Mouse (Mus musculus) testis, adult 2 months (tissue): ENCODE measurements around the gene Gm9844. TPM values are rescaled to one million over a fixed set of nuclear protein-coding genes. Genes with fewer than 3 reads are reported as not detected.
A peak's percentile ranks its signal among the peaks of the same experiment; 100 is the strongest.
"Not testable (repeated sequence)": the region's sequence is repeated elsewhere in the genome, so short reads cannot be mapped to it uniquely, and the experiment has no call there.

Experiments
- H3K27ac ChIP-seq: fragments of 200-500 bp; 2 replicates; pipeline ENCODE4 v1.5.1; 2012; ENCODE audit warnings: low read depth, low read length; ENCODE audit not compliant: control insufficient read depth, insufficient read depth
- H3K27me3 ChIP-seq: fragments of 200-500 bp; 2 replicates; pipeline ENCODE4 v1.6.1; 2012; ENCODE audit warnings: mild to moderate bottlenecking, low read length, moderate library complexity; ENCODE audit not compliant: control insufficient read depth, insufficient read depth
- H3K36me3 ChIP-seq: fragments of 200-500 bp; 2 replicates; pipeline ENCODE4 v1.6.1; 2012; ENCODE audit warnings: mild to moderate bottlenecking, low read length; ENCODE audit not compliant: control insufficient read depth, insufficient read depth
- H3K4me1 ChIP-seq: fragments of 200-500 bp; 2 replicates; pipeline ENCODE4 v1.6.1; 2012; ENCODE audit warnings: low read length; ENCODE audit not compliant: control insufficient read depth, insufficient read depth
- H3K4me3 ChIP-seq: fragments of 200-500 bp; 2 replicates; pipeline ENCODE4 v1.5.1; 2012; ENCODE audit warnings: low read depth, mild to moderate bottlenecking, low read length, moderate library complexity, mixed read lengths; ENCODE audit not compliant: control insufficient read depth
- CTCF ChIP-seq: fragments of 200-500 bp; IDR thresholded peaks from 2 replicates; pipeline ENCODE4 v1.5.1; 2012; ENCODE audit warnings: low read depth, mild to moderate bottlenecking, inconsistent platforms, low read length, moderate library complexity; ENCODE audit not compliant: control insufficient read depth, insufficient read depth, insufficient replicate concordance
- POLR2A ChIP-seq: fragments of 200-500 bp; IDR thresholded peaks from 2 replicates; pipeline ENCODE4 v1.6.1; 2012; ENCODE audit warnings: low read depth, mild to moderate bottlenecking, inconsistent platforms, low read length, moderate library complexity; ENCODE audit not compliant: control insufficient read depth
- polyA plus RNA-seq: library from polyadenylated mRNA; depleted of rRNA; stranded (reverse); fragments of >200 nt; gene quantifications from 2 replicates; pipeline ENCODE4 v1.2.3, GENCODE M21; 2012; rRNA removed

The Gm9844 gene
- polyA plus RNA-seq = 13.6 and 13.8 TPM in 2 replicates

DNA sequence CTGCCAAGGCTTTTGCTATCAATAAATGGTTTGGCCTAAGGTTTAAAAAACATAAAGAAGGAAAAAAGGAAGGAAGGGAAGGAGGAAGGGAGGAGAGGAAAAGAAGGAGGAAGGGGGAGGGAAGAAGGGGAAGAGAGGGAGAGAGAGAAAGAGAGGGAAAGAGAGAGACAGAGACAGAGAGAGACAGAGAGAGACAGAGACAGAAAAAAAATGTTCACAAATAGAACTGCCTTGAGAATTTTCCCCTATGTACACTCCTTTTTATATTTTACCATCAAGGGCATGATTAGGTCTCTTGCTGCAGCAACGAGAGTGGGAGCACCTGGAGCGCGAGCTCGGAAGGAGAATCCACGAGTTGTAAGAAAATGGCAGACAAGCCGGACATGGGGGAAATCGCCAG, at the start of gene Gm9844:
Gm9844 (plus strand) TSS at position 301 of the 400 bp plus-strand sequence.
- TF ChIP-seq POLR2A (no peak), CTCF (no peak)
- no peak within 1 kb of the TSS for H3K4me3 ChIP-seq
- no peak within 1 kb of the TSS for H3K27ac ChIP-seq
- H3K36me3 ChIP-seq = no peaks in the 10 kb centered on the region; the same call in 1 of the 2 replicates
- H3K27me3 ChIP-seq = no peaks in the 10 kb centered on the region
- no peaks in the 10 kb centered on the region for H3K4me1 ChIP-seq

DNA sequence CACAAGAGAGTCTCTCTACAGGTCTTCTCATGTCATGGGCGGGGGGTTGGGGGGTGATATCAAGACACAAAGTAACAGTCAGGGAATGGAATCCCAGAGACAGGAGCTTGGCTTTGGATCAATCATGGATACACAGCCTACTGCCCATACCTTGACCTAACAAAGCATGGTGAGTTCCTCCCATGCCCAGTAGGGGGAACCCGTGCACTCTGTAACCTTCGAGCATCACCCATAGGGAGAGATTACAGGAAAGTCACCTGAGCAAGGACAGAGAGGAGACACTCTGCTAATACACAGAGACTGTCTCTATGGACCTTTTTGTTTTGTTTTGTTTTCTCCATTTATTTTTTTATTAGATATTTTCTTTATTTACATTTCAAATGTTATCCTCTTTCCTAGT, 44.5 kb upstream of the Gm9844 start:
- H3K4me1 ChIP-seq = no peaks in the 10 kb centered on the region
- H3K4me3 ChIP-seq = peak overlapping the region; percentile 49; the same call in 1 of the 2 replicates
- H3K27me3 ChIP-seq = no peaks in the 10 kb centered on the region
- TF ChIP-seq CTCF (peak; percentile 58; the same call in 1 of the 2 replicates), POLR2A (no peak)
- no peak overlapping the region for H3K27ac ChIP-seq
- no peaks in the 10 kb centered on the region for H3K36me3 ChIP-seq

DNA sequence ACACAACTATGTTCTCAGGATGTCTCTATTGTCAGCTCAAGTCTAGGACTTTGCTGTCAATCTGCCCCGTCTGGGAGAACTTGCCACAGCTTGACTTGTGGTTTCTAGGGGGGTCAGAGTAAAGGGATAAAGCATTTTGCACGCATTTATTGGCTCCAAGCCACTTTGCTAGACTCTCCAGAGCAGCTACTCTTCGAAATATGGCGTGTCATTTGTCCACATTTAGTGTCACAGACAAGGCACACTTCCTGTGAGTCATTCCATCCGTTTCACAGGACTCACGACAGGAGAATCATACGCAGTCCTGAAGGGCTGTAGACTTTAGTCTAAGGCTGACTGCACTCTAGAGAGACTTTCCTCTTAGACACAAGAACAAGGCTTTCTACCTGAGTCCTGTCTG, 37.6 kb upstream of the Gm9844 start:
- no peak for TF ChIP-seq POLR2A
- Histone ChIP-seq H3K27me3 (no peaks in the 10 kb centered on the region), H3K4me3 (no peak overlapping the region), H3K36me3 (no peaks in the 10 kb centered on the region), H3K4me1 (no peaks in the 10 kb centered on the region), H3K27ac (no peak overlapping the region)

DNA sequence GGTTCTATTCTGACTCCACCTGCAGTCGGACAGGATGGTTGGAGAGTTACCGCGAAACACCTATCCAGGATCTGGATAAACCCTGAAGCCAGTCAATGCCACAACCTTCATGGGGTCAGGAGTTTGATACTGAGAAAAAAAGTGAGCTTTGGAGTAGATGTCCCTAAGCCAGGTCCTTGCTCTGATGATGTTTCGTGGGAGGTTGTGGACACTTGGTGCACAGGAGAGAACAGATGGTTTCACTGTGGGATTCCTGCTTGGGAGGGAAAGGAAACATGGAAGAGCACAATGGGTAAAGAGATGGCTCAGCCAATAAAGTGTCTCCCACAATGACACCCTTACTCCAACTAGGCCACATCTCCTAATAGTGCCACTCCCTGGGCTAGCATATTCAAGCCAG, 34.8 kb upstream of the Gm9844 start:
- Histone ChIP-seq H3K4me1 (no peaks in the 10 kb centered on the region), H3K27me3 (no peaks in the 10 kb centered on the region), H3K27ac (no peak overlapping the region), H3K4me3 (no peak overlapping the region), H3K36me3 (no peaks in the 10 kb centered on the region)
- TF ChIP-seq POLR2A (no peak), CTCF (no peak)

DNA sequence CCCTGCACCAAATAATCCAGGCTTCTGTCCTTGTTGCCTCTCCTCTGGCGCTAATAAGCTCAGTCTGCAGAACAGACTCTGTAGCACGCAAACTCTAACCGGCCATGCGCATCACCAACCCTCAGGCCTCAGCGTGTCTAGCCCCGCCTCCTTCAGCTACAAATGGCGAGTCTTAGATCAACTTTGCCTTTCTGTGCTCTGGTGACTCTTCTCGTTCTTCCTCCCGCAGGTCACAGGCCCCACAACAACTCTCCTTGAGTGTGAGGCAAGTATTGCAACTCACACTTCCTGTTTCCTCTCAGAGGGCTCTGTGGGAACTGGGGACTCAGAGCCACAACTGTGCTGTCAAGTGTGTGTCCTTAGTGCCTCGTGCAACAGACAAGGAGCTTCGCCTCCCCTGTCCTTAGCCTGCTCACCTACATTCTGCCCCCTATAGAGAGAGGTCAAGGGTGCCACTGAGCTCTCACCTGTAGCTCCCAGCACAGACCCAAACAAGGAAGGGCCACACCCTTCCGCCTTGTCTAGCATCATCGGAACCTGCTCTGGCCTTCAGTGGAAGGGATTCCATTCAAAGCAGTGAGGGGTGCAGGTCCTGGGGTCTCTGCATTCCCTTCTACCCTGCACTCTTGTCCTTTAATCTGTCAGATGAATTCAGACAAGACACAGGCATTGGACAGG, 23.1 kb upstream of the Gm9844 start:
- H3K36me3 ChIP-seq, H3K4me1 ChIP-seq, H3K27me3 ChIP-seq, H3K4me3 ChIP-seq, H3K27ac ChIP-seq: not testable (repeated sequence)

DNA sequence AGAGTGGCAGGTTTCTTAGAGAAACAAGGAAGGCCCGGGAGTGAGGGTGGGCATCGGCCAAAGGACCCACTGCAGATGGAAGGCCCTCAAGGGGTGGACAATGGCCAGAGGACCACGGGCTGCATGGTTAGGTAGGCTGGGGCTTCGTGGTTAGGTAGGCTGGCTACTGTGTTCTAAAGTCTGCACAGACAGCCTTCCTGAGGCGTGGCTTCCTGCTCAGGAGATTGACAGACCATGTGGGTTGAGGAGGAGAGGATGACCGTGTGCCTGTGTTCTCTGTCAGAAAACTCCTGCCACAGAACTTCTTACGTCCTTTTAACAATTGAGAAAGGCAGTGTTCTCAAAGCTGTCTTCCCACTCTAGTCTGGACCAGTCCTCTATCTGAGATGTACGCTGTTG, 22.6 kb upstream of the Gm9844 start:
- TF ChIP-seq CTCF (no peak), POLR2A (no peak)
- Histone ChIP-seq H3K4me3 (no peak overlapping the region), H3K36me3 (no peaks in the 10 kb centered on the region), H3K27ac (no peak overlapping the region), H3K27me3 (no peaks in the 10 kb centered on the region), H3K4me1 (no peaks in the 10 kb centered on the region)

DNA sequence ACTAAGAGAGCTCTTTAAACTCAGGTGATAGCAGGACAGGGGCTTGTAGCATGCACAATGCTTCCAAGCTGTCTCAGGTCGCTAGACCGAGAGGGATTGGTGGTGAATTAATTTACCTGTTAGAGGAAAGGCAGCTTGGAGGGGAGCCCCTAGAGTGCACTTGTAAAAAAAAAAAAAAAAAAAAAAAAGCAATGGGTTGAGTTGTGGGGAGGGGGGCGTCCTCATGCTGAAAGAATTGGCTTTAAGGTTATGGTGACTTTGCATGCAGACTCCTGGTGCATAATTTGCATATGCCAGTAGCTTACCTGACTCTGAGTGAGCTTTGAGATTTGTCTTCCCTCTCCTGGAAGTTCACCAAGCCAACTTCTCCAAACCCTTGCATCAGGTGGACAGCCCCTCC, 21.7 kb upstream of the Gm9844 start:
- TF ChIP-seq CTCF (no peak), POLR2A (no peak)
- no peaks in the 10 kb centered on the region for H3K27me3 ChIP-seq
- H3K27ac ChIP-seq = no peak overlapping the region
- no peaks in the 10 kb centered on the region for H3K36me3 ChIP-seq
- H3K4me3 ChIP-seq = no peak overlapping the region
- peaks cover 2% of the 10 kb centered on the region; the same call in 1 of the 2 replicates for H3K4me1 ChIP-seq

DNA sequence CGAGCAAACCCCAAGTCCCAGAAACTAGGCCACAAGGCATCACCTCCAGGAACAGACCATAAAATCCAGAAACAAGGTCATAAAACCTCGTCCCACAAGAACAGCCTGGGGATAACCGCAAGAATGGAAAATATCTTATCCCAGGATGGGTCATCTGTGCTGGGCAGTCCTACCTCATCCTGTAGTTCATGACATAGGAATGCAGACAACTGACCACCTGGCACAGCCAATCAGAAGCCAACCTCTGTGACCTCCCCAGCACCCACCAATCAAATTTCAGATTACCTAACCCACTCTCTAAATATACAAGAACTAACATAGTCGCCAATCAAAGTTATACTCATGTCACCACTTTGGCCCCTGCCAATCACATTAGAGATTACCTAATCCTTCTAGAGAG, 21.0 kb upstream of the Gm9844 start:
- Histone ChIP-seq H3K4me3 (no peak overlapping the region), H3K36me3 (no peaks in the 10 kb centered on the region), H3K27me3 (no peaks in the 10 kb centered on the region), H3K27ac (no peak overlapping the region), H3K4me1 (peaks cover 2% of the 10 kb centered on the region; the same call in 1 of the 2 replicates)
- no peak for TF ChIP-seq POLR2A
- TF ChIP-seq CTCF = no peak
